Mouse (Mus musculus): ENCODE data around the gene Ikzf4. TPM values are rescaled to one million over a fixed set of nuclear protein-coding genes. Genes with fewer than 3 reads are reported as not detected.

Ikzf4 gene
- total and polyA plus RNA-seq, 3 experiments = 0.03 TPM; not detected in 2

DNA sequence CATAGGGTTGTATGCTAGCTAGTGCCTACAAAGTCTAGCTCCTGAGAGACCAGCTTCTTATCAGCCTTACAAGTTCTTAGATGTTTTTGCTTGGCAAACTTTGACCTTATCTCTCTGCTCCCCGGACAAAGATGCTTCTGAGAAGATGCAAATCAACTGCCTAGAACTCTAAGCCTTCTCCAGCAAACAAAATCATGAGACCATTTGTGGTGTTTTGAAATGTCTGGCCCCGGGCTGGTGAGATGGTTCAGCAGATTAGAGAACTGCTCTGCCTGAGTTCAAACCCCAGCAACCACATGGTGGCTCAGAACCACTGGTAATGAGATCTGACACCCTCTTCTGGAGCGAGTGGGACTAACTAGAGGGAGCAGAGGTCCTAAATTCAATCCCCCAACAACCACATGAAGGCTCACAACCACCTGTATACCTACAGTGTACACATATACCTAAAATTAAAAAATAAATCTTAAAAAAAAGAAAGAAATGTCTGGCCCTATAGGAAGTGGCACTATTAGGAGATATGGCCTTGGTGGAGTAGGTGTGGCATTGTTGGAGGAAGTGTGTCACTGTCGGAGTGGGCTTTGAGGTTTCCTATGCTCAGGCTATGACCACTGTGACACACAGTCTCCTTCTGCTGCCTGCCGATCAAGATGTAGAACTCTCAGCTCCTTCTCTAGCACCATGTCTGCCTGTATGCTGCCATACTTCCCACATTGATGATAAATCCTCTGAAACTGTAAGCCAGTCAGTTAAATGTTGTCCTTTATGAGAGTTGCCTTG, 17.8 kb upstream of the Ikzf4 start:
- 0 out of 2 replicates have a peak, but pooled peaks have one; percentile 14 for TF ChIP-seq TCF12 (IDR thresholded peaks at IDR 0.05; ENCODE audit: low read depth, low read length)
- no peak for TF ChIP-seq JUND (IDR thresholded peaks at IDR 0.05; ENCODE audit: low read depth, low read length)
- 0 out of 2 replicates have a peak, but pooled peaks have one; percentile 36 for TF ChIP-seq MYC (IDR thresholded peaks at IDR 0.05; ENCODE audit: low read depth, low read length)
- no peak for TF ChIP-seq MEF2A (IDR thresholded peaks at IDR 0.05; ENCODE audit: extremely low read depth, insufficient replicate concordance, low read depth, low read length, poor library complexity, severe bottlenecking)
- peak; percentile 23 for TF ChIP-seq GATA1 (IDR thresholded peaks at IDR 0.05; ENCODE audit: low read depth, low read length)
- no peak for TF ChIP-seq MXI1 (IDR thresholded peaks at IDR 0.05; ENCODE audit: low read depth, low read length)
- TF ChIP-seq ZNF384 (IDR thresholded peaks at IDR 0.05; ENCODE audit: low read depth, low read length) = 0 out of 2 replicates have a peak, but pooled peaks have one; percentile 24
- TF ChIP-seq SMC3 (IDR thresholded peaks at IDR 0.05; ENCODE audit: low read depth, low read length) = no peak
- Histone ChIP-seq H3K9ac (ENCODE audit: control insufficient read depth, low read depth, low read length, poor library complexity, severe bottlenecking) (no peak overlapping the region), H3K27me3 (ENCODE audit: control insufficient read depth in 1 of 2, insufficient read depth in 2 of 2, low read length in 2 of 2) (peaks cover 0 to 2% of the 10 kb centered on the region in 2 experiments; a peak in 3 of 4 replicates), H3K27ac (ENCODE audit: control insufficient read depth, low read depth, low read length) (no peak overlapping the region), H3K36me3 (ENCODE audit: control insufficient read depth in 1 of 2, insufficient read depth in 2 of 2, low read length in 2 of 2) (peaks cover 0 to 31% of the 10 kb centered on the region in 2 experiments; a peak in 2 of 4 replicates), H3K79me2 (ENCODE audit: control insufficient read depth, insufficient read depth, low read length, poor library complexity) (no peaks in the 10 kb centered on the region), H3K4me1 (ENCODE audit: control insufficient read depth in 1 of 2, insufficient read depth in 2 of 2, low read length in 2 of 2) (peaks cover 13 to 20% of the 10 kb centered on the region in 2 experiments), H3K4me3 (ENCODE audit: control insufficient read depth in 1 of 2, insufficient read depth in 1 of 2, low read depth in 2 of 2, low read length in 2 of 2) (no peak overlapping the region), H3K9me3 (replicated peaks; ENCODE audit: insufficient read depth, low read length) (no peaks in the 10 kb centered on the region)
- peak; percentile 58 for DNase-seq (ENCODE audit: low read depth, low spot score)

DNA sequence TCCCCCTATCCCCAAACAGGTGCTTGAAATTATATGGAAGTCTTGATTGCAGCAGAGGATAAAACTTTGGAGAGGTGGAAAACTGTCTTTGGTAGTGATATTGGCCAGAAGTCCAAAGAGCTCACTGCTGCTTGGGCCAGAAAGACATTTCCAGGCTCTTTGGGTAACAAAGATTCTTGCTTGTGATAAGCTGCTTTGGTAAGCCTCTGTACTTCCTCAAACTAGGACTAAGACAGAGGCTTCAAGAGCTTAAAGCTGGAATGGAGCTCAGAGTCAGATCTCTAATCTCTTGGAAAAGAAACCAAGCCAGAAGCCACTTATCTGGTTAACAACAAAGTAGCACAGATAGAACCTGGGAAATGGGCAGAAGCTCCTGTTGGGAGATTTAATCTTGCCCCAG, 16.7 kb upstream of the Ikzf4 start:
- H3K36me3 ChIP-seq (ENCODE audit: control insufficient read depth in 1 of 2, insufficient read depth in 2 of 2, low read length in 2 of 2) = peaks cover 0 to 31% of the 10 kb centered on the region in 2 experiments; a peak in 2 of 4 replicates
- no peaks in the 10 kb centered on the region for H3K9me3 ChIP-seq (replicated peaks; ENCODE audit: insufficient read depth, low read length)
- no peaks in the 10 kb centered on the region for H3K79me2 ChIP-seq (ENCODE audit: control insufficient read depth, insufficient read depth, low read length, poor library complexity)
- peaks cover 13 to 20% of the 10 kb centered on the region in 2 experiments for H3K4me1 ChIP-seq (ENCODE audit: control insufficient read depth in 1 of 2, insufficient read depth in 2 of 2, low read length in 2 of 2)
- no peak overlapping the region for H3K9ac ChIP-seq (ENCODE audit: control insufficient read depth, low read depth, low read length, poor library complexity, severe bottlenecking)
- no peak overlapping the region for H3K27ac ChIP-seq (ENCODE audit: control insufficient read depth, low read depth, low read length)
- peaks cover 0 to 2% of the 10 kb centered on the region in 2 experiments; a peak in 3 of 4 replicates for H3K27me3 ChIP-seq (ENCODE audit: control insufficient read depth in 1 of 2, insufficient read depth in 2 of 2, low read length in 2 of 2)
- no peak overlapping the region for H3K4me3 ChIP-seq (ENCODE audit: control insufficient read depth in 1 of 2, insufficient read depth in 1 of 2, low read depth in 2 of 2, low read length in 2 of 2)
- TF ChIP-seq MYB (IDR thresholded peaks at IDR 0.05; ENCODE audit: low read depth, low read length) (no peak), RCOR1 (IDR thresholded peaks at IDR 0.05; ENCODE audit: low read depth, low read length) (peak; percentile 44; the same call in 1 of the 2 replicates), CHD2 (IDR thresholded peaks at IDR 0.05; ENCODE audit: low read length) (no peak), NELFE (IDR thresholded peaks at IDR 0.05; ENCODE audit: low read depth, low read length) (no peak), POLR2AphosphoS5 (IDR thresholded peaks at IDR 0.05; ENCODE audit: borderline replicate concordance, low read depth, low read length) (no peak), ETS1 (IDR thresholded peaks at IDR 0.05; ENCODE audit: low read depth, low read length) (peak; percentile 22; the same call in 1 of the 2 replicates), GATA1 (IDR thresholded peaks at IDR 0.05; ENCODE audit: low read depth, low read length) (peak; percentile 90)
- DNase-seq (ENCODE audit: low read depth, low spot score) = peak; percentile 47
